Mouse (Mus musculus): ENCODE results near the gene Ccdc137. TPM values are rescaled to one million over a fixed set of nuclear protein-coding genes. Genes with fewer than 3 reads are reported as not detected.

Gene Ccdc137
- total and polyA plus RNA-seq, 2 experiments, result 4.6 to 8.7 TPM

DNA sequence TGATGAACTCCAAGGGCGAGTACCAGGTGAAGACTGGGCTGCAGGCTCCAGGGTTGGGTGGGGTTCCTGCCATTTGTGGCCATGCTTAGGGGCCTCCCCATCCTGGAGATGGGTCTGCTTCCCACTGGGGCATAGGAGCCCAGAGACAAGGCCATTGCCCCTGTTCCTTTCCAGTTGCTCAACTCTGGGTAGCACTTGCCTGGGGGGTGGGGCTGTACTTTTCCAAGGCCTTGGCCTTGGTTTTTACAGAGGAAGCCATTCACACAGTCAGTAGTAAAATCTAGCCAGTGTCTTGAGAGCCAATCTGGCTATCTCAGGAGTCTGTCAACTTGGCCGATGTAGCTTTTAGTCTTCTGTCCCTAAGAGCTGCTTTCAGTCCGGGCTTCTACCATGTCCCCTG lies 39.5 kb downstream of the Ccdc137 start:
- TF ChIP-seq CTCF (IDR thresholded peaks at IDR 0.05; ENCODE audit: low read depth, low read length), result no peak
- TF ChIP-seq POLR2A (IDR thresholded peaks at IDR 0.05; ENCODE audit: extremely low read depth, insufficient read depth, low read length), result no peak
- Histone ChIP-seq H3K4me3 (ENCODE audit: insufficient read depth, low read depth, low read length) (no peak overlapping the region), H3K79me2 (ENCODE audit: control insufficient read depth, insufficient read depth, low read length) (no peaks in the 10 kb centered on the region; the same call in 1 of the 2 replicates), H3K27ac (replicated peaks; ENCODE audit: insufficient read depth, low read depth, low read length) (no peak overlapping the region; the same call in 1 of the 2 replicates), H3K9ac (ENCODE audit: low read depth, low read length) (no peak overlapping the region), H3K36me3 (ENCODE audit: control insufficient read depth, insufficient read depth, low read length) (peaks cover 20% of the 10 kb centered on the region), H3K4me1 (ENCODE audit: control insufficient read depth, insufficient read depth, low read length) (peaks cover 34% of the 10 kb centered on the region), H3K27me3 (ENCODE audit: control insufficient read depth, insufficient read depth, low read length) (no peaks in the 10 kb centered on the region)
- WGBS, result 78% methylated on average over 3 of the region's 3 CpGs
- peak; percentile 78 for DNase-seq (ENCODE audit: extremely low read depth, low read depth, low spot score)

DNA sequence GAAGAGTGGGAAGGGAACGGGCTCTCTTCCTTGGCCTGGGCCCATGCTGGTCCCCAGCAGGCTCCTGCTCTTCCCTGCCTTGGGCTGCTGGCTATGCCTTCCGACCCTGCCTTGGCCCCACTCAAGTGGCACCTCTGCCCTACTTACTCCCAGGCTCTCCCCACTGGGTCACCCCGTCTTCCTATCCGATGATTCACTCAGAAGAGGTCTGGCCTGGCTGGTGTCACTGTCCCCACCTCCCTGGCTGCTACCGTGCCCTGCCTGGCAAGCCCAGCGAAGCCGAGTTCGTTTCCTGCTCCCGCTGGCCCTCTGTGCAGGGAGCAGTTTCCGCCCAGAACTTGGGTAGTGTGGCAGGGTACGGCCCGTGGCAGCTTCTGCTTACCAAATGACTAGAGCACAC lies 40.3 kb downstream of the Ccdc137 start:
- Histone ChIP-seq H3K9ac (ENCODE audit: low read depth, low read length) (no peak overlapping the region), H3K27ac (replicated peaks; ENCODE audit: insufficient read depth, low read depth, low read length) (0 out of 2 replicates have a peak overlapping the region, but pooled peaks have one; percentile 3), H3K4me3 (ENCODE audit: insufficient read depth, low read depth, low read length) (no peak overlapping the region), H3K27me3 (ENCODE audit: control insufficient read depth, insufficient read depth, low read length) (no peaks in the 10 kb centered on the region), H3K36me3 (ENCODE audit: control insufficient read depth, insufficient read depth, low read length) (peaks cover 20% of the 10 kb centered on the region), H3K79me2 (ENCODE audit: control insufficient read depth, insufficient read depth, low read length) (no peaks in the 10 kb centered on the region), H3K4me1 (ENCODE audit: control insufficient read depth, insufficient read depth, low read length) (peaks cover 32% of the 10 kb centered on the region)
- no peak for TF ChIP-seq POLR2A (IDR thresholded peaks at IDR 0.05; ENCODE audit: extremely low read depth, insufficient read depth, low read length)
- TF ChIP-seq CTCF (IDR thresholded peaks at IDR 0.05; ENCODE audit: low read depth, low read length), result no peak
- 62% methylated on average over 12 of the region's 12 CpGs for whole genome bisulfite sequencing
- DNase-seq (ENCODE audit: extremely low read depth, low read depth, low spot score), result peak; percentile 73

DNA sequence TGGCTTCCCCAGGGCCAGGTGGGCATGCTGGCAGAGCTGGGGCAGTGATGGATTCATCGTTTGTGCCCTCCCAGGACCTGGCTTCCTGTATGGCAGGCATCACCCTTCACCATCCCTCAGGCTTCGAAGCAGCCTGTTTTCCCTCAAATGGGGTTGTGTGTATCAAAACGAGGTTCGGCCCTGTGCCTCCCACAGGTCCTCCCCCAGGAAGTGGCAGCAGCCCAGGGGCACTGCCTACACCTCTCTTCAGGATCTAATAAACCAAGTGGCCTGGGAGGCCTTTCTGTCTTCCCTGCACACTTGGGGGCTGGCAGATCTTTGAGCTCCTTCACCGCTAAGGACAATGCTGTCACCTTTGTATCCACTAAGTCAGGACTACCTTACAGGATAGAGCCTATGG lies 41.0 kb downstream of the Ccdc137 start:
- peaks cover 20% of the 10 kb centered on the region for H3K36me3 ChIP-seq (ENCODE audit: control insufficient read depth, insufficient read depth, low read length)

DNA sequence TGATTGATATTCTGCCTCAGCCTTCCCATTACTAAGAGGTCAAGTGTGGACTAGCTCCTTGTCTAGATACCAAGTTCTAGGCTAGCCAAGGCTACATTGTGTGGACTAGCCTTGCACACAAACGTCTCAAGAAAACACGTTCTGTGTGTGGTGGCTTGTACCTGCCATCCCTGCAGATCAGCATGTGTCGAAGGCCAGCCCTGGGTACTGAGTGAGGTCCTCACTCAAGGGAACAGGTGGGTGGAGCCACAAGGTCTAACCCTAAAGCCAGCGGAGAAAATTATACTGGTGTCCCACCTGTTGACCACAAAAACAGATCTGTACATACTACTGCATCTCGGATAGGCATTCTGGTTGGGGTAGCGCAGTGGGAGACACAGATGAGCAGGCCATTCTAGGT lies 42.0 kb downstream of the Ccdc137 start:
- Histone ChIP-seq H3K27ac (replicated peaks; ENCODE audit: insufficient read depth, low read depth, low read length) (peak overlapping the region; percentile 42), H3K79me2 (ENCODE audit: control insufficient read depth, insufficient read depth, low read length) (no peaks in the 10 kb centered on the region), H3K4me3 (ENCODE audit: insufficient read depth, low read depth, low read length) (no peak overlapping the region), H3K27me3 (ENCODE audit: control insufficient read depth, insufficient read depth, low read length) (no peaks in the 10 kb centered on the region), H3K36me3 (ENCODE audit: control insufficient read depth, insufficient read depth, low read length) (peaks cover 15% of the 10 kb centered on the region), H3K4me1 (ENCODE audit: control insufficient read depth, insufficient read depth, low read length) (peaks cover 24% of the 10 kb centered on the region), H3K9ac (ENCODE audit: low read depth, low read length) (peak overlapping the region; percentile 0)
- TF ChIP-seq POLR2A (IDR thresholded peaks at IDR 0.05; ENCODE audit: extremely low read depth, insufficient read depth, low read length), result no peak
- no peak for DNase-seq (ENCODE audit: extremely low read depth, low read depth, low spot score)
- WGBS, result 51% methylated on average over 6 of the region's 6 CpGs

More for the DNA sequence above, 41.0 kb downstream of the Ccdc137 start:
- H3K4me1 ChIP-seq (ENCODE audit: control insufficient read depth, insufficient read depth, low read length), result peaks cover 28% of the 10 kb centered on the region
- DNase-seq (ENCODE audit: extremely low read depth, low read depth, low spot score), result no peak
- WGBS, result 87% methylated on average over 5 of the region's 5 CpGs
- H3K27me3 ChIP-seq (ENCODE audit: control insufficient read depth, insufficient read depth, low read length), result no peaks in the 10 kb centered on the region
- no peak for TF ChIP-seq CTCF (IDR thresholded peaks at IDR 0.05; ENCODE audit: low read depth, low read length)
- no peak for TF ChIP-seq POLR2A (IDR thresholded peaks at IDR 0.05; ENCODE audit: extremely low read depth, insufficient read depth, low read length)
- no peak overlapping the region for H3K27ac ChIP-seq (replicated peaks; ENCODE audit: insufficient read depth, low read depth, low read length)
- no peak overlapping the region for H3K9ac ChIP-seq (ENCODE audit: low read depth, low read length)
- no peaks in the 10 kb centered on the region for H3K79me2 ChIP-seq (ENCODE audit: control insufficient read depth, insufficient read depth, low read length)
- no peak overlapping the region for H3K4me3 ChIP-seq (ENCODE audit: insufficient read depth, low read depth, low read length)

DNA sequence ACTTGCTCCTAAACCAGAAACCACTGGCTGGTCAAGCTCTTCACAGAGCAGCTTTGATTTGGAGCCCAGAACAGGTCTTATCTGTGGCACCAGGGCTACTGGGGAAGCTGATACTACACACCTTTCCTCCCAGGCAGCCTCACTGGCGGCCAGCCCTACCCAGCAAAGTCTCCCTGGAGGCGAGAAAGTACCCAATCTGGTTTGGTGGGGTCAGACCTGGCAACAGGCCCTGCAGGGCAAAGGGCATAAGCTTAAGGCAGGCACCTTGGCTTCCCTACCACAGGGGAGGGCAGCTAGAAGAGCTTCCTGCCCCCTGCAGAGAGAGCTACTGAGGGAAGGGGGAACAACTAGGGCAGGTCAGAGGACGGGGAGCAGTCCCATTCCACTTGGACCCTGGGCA lies 42.4 kb downstream of the Ccdc137 start:
- peak; percentile 94 for DNase-seq (ENCODE audit: extremely low read depth, low read depth, low spot score)
- H3K27me3 ChIP-seq (ENCODE audit: control insufficient read depth, insufficient read depth, low read length), result no peaks in the 10 kb centered on the region
- H3K27ac ChIP-seq (replicated peaks; ENCODE audit: insufficient read depth, low read depth, low read length), result peak overlapping the region; percentile 42
- 7% methylated on average over 3 of the region's 3 CpGs for WGBS
- peak overlapping the region; percentile 0 for H3K9ac ChIP-seq (ENCODE audit: low read depth, low read length)
- peaks cover 24% of the 10 kb centered on the region for H3K4me1 ChIP-seq (ENCODE audit: control insufficient read depth, insufficient read depth, low read length)
- H3K36me3 ChIP-seq (ENCODE audit: control insufficient read depth, insufficient read depth, low read length), result peaks cover 13% of the 10 kb centered on the region
- TF ChIP-seq CTCF (IDR thresholded peaks at IDR 0.05; ENCODE audit: low read depth, low read length), result 0 out of 2 replicates have a peak, but pooled peaks have one; percentile 12
- TF ChIP-seq POLR2A (IDR thresholded peaks at IDR 0.05; ENCODE audit: extremely low read depth, insufficient read depth, low read length), result 0 out of 2 replicates have a peak, but pooled peaks have one; percentile 24
- H3K4me3 ChIP-seq (ENCODE audit: insufficient read depth, low read depth, low read length), result no peak overlapping the region
- H3K79me2 ChIP-seq (ENCODE audit: control insufficient read depth, insufficient read depth, low read length), result no peaks in the 10 kb centered on the region

DNA sequence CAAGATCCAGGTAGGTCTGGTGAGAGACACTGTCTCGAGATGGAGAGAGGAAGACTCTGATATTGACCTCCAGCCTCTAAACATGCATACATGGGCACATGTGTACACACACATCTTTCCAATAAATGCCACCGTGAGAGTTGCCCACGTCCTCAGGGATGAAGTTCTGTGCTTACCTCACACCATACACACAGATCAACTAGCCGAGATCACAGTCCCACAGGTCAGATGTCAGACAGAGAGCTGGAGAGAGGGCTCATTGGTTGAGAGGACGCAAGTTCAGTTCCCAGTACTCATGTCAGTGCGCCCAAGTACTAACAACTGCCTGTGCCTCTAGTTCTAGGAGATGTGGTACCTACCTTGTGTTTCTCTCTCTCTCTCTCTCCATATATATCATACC lies 43.1 kb downstream of the Ccdc137 start:
- Histone ChIP-seq H3K4me3 (ENCODE audit: insufficient read depth, low read depth, low read length) (no peak overlapping the region), H3K9ac (ENCODE audit: low read depth, low read length) (no peak overlapping the region), H3K4me1 (ENCODE audit: control insufficient read depth, insufficient read depth, low read length) (peaks cover 28% of the 10 kb centered on the region), H3K36me3 (ENCODE audit: control insufficient read depth, insufficient read depth, low read length) (peaks cover 7% of the 10 kb centered on the region), H3K79me2 (ENCODE audit: control insufficient read depth, insufficient read depth, low read length) (no peaks in the 10 kb centered on the region), H3K27ac (replicated peaks; ENCODE audit: insufficient read depth, low read depth, low read length) (peak overlapping the region; percentile 14), H3K27me3 (ENCODE audit: control insufficient read depth, insufficient read depth, low read length) (no peaks in the 10 kb centered on the region)
- 8% methylated on average over 6 of the region's 6 CpGs for WGBS
- DNase-seq (ENCODE audit: extremely low read depth, low read depth, low spot score), result peak; percentile 87
- TF ChIP-seq POLR2A (IDR thresholded peaks at IDR 0.05; ENCODE audit: extremely low read depth, insufficient read depth, low read length) (no peak), CTCF (IDR thresholded peaks at IDR 0.05; ENCODE audit: low read depth, low read length) (no peak)
